Mouse (Mus musculus) adipocyte (in vitro differentiated cells): ENCODE data around the gene Stat3.

Source experiments
- DNase-seq: peaks from one replicate; pipeline ENCODE4 v3.0.0-alpha.2; 2016; ENCODE audit warnings: low spot score

Gene Stat3

DNA sequence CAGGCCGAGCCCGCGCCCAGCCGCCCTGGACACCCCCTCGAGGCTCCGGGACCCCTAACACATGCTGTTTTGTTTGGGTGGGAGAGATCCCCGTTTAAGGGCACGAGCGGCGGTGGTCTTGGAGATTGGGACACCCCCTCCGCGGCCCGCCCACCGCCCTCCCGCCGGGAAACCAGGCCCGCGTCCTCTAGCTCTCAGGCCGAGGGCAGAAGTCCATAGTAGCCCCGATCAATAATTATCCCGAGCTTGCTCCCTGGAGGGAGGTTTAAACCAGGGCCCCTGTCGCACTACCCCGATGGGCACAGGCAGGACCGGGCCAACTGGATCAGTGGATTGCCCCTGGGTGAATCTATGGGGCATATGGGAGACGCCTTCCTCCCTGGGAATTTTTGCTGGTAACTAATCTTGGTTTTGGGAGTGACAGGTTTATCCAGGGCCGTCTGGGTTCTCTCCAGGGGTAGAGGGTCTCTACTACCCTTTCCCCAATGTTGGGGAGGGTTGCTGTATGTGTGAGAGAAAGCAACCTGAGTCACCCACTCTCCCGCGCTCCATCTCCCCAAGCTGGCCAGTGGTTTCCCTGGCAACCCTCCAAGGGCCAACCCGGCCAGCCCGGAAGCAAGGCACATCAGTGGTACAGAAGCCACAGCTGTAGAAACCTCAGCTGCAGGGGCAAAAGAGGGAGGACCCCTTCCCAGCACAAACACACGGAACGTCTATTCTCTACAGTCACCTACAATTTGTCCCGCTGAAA lies 88.4 kb downstream of the Stat3 start:
- DNase-seq, result peak; percentile 76

DNA sequence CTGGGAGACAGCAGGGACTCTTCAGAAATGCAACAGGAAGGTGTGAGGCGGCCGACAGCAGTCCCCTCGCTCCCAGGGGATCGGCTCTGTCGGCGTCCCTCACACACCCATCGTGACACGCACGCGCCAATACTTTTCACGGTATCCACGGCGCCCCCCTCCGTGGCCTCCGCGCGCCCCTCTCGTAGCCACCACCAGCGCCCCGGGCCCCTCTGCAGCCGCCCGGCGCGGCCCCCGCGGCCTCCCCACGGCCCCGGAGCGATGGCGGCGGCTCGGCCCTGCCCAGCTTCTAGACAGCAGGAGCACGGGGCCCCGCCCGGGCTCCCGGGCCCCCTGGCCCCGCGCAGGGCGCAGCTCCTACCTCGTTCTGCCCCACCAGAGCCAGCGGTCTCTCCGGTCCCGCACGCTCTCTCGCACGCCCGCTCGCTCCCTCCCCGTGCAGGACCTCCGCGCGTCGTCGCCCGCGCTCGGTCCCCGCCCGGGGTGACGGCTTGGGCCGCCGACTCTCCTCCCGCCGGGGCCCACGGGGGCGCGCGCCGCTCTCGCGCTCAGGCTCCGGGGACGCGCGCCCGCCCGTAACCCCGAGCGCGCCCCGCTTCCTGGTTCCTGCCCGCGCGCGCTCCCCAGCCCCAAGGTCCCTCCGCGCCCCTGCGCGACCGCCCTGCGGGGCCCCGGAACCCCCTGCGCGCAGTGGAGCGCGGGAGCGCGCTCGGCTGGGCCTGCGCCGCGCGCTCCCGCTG lies 89.1 kb downstream of the Stat3 start, which contains the start of gene Stat5b:
Gene Stat5b (minus strand): TSS at position 687 of the 740 bp plus-strand sequence.
- peak; percentile 57 for DNase-seq

DNA sequence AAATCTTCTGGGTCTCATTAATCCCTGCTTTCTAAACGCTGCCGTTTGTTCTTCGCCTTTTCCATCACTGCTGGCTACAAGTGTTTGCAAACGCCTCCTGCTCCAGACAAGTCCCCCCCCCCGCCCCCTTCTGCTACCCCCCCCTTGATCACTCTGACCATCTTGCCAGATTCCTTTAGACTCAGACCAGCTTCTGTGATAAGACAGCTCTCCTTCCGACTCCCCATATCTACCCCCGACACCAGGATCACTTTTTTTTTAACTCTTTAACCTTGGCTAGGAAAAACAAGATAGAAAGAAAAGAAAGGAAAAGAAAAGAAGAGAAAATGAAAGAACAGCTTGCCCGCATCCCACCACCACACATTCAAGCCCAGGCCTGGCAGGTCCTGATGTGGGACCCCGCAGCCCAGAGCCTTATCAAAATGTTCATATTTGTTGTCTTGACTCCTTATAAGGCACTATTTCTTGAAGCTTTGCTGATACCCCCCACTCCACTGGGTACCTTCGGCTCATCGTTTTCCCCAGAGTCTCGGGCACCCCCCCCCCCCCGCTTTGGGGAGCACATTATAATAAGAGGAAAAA lies 89.8 kb downstream of the Stat3 start:
- no peak for DNase-seq

DNA sequence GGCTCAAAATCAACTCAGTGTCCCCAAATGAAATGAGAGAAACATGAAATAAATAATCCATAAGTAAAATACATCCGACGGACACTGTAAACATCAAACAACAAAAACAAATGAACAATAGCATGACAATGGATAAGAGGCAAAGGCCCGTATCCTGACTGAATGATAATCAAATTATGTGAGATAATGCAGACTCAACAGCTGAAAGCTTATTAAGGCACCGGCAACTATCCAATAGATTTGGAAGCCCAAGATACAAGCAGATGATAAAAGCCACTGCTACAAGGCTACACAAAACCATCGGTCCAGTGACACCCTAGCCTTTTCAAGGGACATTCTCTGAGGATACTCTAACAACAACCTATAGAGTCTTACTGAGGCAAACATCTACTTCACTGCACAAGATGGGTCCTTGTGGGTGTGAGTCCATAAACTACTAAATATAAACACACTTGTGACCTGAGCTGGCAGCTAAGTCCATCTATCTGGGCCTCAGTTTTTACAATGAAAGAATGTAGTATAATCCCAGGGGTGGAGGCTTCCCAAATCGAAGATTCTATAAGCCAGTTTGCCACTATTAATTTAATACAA lies 90.5 kb downstream of the Stat3 start:
- DNase-seq, result no peak

DNA sequence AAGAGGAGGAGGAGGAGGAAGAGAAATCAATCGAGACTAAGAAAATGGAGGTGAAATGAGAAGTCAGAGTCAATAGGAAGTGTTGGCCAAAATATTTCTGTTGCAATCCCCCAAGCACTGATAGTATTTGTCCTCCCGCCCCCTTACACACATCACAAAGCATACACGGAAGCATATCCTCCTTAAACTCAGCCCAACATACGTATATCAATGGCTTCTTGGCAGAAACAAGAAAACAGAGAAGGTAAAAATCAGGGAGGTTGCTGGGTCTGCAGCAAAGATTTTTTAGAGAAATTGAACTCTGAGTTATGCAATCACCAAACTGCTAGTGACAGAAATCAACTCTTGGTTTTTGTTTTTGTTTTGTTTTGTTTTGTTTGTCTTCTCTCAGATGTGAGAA lies 91.3 kb downstream of the Stat3 start:
- no peak for DNase-seq

DNA sequence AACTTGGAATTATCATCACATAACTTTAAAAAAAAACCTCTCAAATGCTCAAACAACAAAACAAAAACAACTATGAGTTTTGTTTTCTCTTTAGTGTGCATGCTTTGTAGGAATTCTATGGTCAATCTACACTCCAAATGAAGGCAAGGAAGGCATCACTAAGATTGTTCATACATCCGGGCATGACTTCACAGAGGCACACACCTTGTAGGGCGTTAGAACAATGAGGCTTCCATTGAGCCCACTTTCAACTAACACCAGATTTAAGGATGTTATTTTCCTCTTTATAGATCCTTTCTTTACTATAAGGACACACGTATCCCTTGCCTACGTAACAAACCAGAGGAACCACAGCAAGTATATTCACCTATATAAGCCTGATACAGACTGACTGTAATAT lies 91.8 kb downstream of the Stat3 start:
- DNase-seq, result no peak

DNA sequence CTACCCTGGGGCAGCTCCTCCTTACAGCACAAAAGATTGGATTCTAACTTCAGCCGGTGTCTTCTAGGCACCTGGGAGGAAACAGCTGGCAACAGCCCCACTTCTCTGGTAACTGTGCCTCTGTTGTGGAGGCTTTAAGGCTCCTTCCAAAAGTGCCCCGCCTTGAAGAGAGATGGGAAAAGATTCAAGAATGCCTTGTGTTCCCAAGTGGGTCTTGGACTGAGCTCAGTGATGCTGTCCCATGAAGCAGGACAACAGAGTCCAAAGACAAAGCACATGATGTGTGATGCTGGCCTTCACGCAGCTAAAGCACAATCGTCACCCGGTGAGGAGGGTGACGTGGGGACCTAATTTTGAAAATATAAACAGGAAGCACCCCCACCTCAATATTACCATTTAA lies 93.5 kb downstream of the Stat3 start:
- DNase-seq, result no peak

DNA sequence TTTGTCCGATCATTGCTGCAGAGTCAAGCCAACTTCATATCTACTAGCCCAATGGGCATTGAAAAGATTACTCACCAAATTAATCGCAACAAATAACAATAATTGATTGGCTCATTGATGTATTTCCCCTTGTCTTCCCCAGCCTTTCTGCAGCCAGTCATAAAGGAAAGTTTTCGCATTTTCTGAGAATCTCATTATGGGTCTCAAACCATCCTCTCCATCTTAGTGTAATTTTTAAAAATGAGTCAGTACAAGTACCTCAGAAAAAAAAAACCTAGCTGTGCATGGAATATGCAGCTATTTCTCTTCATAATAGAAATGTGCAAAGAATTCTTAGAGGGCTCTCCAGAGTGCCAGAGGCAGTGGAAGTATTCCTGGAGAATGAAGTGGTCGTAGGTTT lies 95.2 kb downstream of the Stat3 start:
- no peak for DNase-seq

DNA sequence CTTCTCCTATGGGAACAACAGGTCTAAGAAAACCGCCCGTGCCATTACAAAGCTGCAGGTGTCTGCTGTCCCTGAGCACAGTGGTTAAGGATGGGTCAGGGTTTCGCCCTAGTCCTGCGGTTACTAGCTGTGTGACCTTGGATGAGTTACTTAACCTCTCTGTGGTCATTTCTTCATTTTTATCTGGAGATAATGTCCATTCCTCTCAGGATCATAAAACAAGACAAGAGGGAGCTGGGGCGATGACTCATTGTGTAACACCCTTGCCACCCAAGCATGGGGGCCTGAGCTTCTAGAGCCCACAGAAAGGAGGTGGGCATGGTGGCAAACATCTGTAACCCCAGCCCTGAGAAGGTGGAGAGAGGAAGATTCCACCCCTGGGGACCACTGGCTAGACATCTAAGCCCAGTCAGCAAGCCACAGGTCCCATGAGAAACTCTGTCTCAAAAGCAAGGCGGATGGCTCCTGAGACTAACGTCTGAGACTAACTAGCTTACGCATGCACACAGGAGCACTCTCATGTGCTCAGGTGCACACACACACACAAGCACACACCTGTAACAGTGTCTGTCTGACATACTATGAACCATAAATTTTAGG lies 96.2 kb downstream of the Stat3 start:
- no peak for DNase-seq

DNA sequence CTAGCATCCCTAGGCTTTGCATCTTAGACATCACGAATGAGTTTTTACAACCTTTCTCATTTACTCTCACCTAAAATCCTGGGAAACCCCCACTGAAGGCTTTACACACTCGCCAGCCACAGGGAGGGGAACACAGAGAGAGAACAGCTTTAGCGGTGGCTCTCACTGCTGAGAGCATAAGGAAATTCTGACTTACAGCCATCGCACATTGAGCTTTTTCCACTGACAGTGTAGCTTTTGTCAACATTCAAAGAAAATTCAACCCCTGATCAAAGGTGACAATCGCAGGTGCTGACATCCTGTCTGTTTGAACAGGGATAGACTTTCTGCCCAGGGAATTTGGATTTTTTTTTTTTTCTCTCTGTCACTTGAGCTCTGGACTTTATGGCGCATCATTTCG lies 97.3 kb downstream of the Stat3 start:
- DNase-seq, result no peak

DNA sequence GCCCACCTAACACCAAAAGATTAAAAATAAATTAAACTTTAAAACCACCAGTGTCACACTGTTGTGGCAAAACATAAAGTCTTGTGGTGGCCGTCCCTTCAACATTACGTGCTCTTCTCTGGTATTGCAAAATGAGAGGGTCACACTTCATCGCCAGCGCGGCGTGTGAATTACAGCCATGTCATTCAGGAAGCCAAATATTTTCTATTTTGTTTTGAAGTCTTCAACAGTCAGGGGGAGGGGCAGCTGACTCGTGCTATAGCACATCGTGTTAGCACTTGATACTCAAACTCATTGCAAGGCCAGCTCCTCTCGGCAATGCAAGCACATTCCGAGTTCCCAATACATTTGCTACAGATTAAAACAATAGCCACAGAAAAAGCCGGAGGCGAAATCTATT lies 98.5 kb downstream of the Stat3 start:
- no peak for DNase-seq

DNA sequence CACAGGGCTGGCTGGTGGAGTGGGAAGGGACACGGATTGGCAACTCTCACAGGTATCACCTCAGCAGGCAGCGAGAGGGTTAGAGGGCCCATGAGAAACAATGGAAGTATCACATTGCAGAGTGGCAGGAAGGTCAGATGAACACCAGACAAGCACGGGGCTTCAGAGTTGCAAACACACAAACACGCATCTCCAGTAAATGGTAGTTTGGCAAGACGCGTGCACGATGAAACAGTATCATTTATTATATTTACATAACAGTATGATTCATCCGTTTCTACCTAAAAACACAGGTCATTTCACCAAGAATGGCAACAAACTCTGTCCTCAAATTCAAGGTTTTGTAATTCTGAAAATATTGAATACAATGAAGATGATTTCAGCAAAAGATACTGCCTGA lies 99.8 kb downstream of the Stat3 start:
- no peak for DNase-seq

DNA sequence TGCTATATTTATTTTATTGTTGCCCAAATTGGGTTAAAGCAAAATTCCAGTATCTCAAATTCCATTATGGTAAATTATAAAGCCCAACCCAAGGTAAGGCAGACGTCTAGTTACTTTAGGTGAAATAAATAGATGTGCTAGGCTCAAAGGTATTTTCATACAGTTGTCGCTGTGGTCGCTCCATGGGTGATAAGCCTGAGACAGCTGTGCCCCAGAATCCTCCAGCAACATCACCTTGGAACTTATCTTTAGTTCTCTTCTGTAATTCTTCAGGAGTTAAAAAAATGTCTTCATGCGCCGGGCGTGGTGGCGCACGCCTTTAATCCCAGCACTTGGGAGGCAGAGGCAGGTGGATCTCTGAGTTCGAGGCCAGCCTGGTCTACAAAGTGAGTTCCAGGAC lies 100.4 kb downstream of the Stat3 start:
- no peak for DNase-seq

DNA sequence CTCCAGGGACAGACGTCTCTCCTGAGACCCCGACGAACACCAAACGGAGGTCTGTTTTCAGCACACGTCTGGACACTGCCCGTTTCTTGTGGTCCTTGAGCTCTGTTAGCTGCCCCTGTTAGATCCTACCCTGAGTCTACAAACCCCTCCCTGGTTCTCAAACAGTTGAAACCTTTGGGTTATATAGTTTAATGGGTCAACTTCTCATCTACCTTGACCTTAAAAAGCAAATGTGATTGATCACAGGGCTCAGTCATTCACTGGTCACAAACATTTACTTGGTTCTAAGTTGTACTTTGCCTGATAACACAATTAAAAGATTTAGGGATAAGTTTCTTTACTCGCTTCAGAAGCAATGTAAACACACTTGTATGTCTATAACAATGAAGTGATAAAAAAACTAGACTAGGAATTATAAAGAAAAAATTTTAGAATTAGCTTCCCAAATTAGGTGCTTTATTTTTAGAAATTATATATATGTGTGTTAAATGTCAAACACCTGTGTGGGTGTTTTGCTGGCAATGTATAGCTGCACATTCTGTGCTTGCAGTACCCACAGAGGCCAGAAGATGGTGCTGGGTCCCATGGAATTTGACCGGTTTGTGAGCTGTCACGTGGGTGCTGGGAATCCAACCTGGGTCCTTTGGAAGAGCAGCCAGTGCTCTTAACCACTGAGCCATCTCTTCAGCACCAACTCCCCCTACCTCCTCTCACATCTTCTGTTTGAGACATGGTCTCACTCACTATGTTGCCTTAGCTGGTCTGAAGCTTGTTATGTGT lies 102.2 kb downstream of the Stat3 start:
- DNase-seq, result no peak
